Mouse (Mus musculus) myocyte (in vitro differentiated cells): ENCODE measurements around the gene Slc8a1. TPM values are rescaled to one million over a fixed set of nuclear protein-coding genes. Genes with fewer than 3 reads are reported as not detected.

Source experiments
- H3K27me3 ChIP-seq: one replicate; pipeline ENCODE4 v1.6.1; 2011; ENCODE audit not compliant: control insufficient read depth, insufficient read depth, insufficient read length
- H3K36me3 ChIP-seq: one replicate; pipeline ENCODE4 v1.6.1; 2011; ENCODE audit not compliant: control insufficient read depth, insufficient read depth
- H3K4me2 ChIP-seq: one replicate; pipeline ENCODE4 v1.6.1; 2011; ENCODE audit warnings: low read depth, control low read depth
- H3K4me3 ChIP-seq: one replicate; pipeline ENCODE4 v1.5.1; 2011; ENCODE audit warnings: mild to moderate bottlenecking, control low read depth, moderate library complexity
- H3K79me2 ChIP-seq: one replicate; pipeline ENCODE4 v1.6.1; 2011; ENCODE audit not compliant: control insufficient read depth, insufficient read depth
- H3ac ChIP-seq: one replicate; pipeline ENCODE4 v1.6.1; 2011; ENCODE audit not compliant: control insufficient read depth, insufficient read length
- CEBPB ChIP-seq: IDR thresholded peaks from 2 replicates; pipeline ENCODE4 v1.6.1; 2011; ENCODE audit warnings: mild to moderate bottlenecking, moderate library complexity; ENCODE audit not compliant: poor library complexity, insufficient read depth, severe bottlenecking
- E2F4 ChIP-seq: IDR thresholded peaks from one replicate; pipeline ENCODE4 v1.6.1; 2011; ENCODE audit warnings: mild to moderate bottlenecking, control low read depth, moderate library complexity; ENCODE audit not compliant: insufficient read depth
- MAX ChIP-seq: IDR thresholded peaks from one replicate; pipeline ENCODE4 v1.6.1; 2011; ENCODE audit warnings: low read depth, mild to moderate bottlenecking, control low read depth
- MYOD1 ChIP-seq, 3 experiments: IDR thresholded peaks; one replicate each; pipeline ENCODE4 v1.6.1; 2011; ENCODE audit warnings: control low read depth in 2 of 3, low read depth in 2 of 3, mild to moderate bottlenecking in 2 of 3, moderate library complexity in 1 of 3; ENCODE audit not compliant: insufficient read length in 2 of 3, control insufficient read depth in 1 of 3
- MYOG ChIP-seq, 3 experiments: IDR thresholded peaks; one replicate each; pipeline ENCODE4 v1.6.1; 2011; ENCODE audit warnings: control low read depth in 2 of 3, low read depth in 2 of 3, mild to moderate bottlenecking in 2 of 3; ENCODE audit not compliant: insufficient read length in 2 of 3, control insufficient read depth in 1 of 3, insufficient read depth in 1 of 3
- POLR2A ChIP-seq: IDR thresholded peaks from one replicate; pipeline ENCODE4 v1.6.1; 2011; ENCODE audit warnings: low read depth, mild to moderate bottlenecking, control low read depth, moderate library complexity; ENCODE audit not compliant: insufficient read length
- POLR2AphosphoS2 ChIP-seq: IDR thresholded peaks from one replicate; pipeline ENCODE4 v1.6.1; 2011; ENCODE audit warnings: low read depth, control low read depth; ENCODE audit not compliant: insufficient read length
- REST ChIP-seq: IDR thresholded peaks from one replicate; pipeline ENCODE4 v1.6.1; 2011; ENCODE audit warnings: mild to moderate bottlenecking, control low read depth, moderate library complexity; ENCODE audit not compliant: insufficient read depth, insufficient read length
- SRF ChIP-seq: IDR thresholded peaks from one replicate; pipeline ENCODE4 v1.6.1; 2011; ENCODE audit warnings: low read depth; ENCODE audit not compliant: control insufficient read depth, insufficient read length
- TCF12 ChIP-seq: IDR thresholded peaks from one replicate; pipeline ENCODE4 v1.6.1; 2011; ENCODE audit warnings: mild to moderate bottlenecking, control low read depth; ENCODE audit not compliant: poor library complexity, insufficient read depth, severe bottlenecking
- TCF3 ChIP-seq: IDR thresholded peaks from one replicate; pipeline ENCODE4 v1.6.1; 2011; ENCODE audit warnings: low read depth, control low read depth; ENCODE audit not compliant: insufficient read length
- USF1 ChIP-seq: IDR thresholded peaks from one replicate; pipeline ENCODE4 v1.6.1; 2011; ENCODE audit warnings: low read depth, mild to moderate bottlenecking, control low read depth, moderate library complexity
- polyA plus RNA-seq: library from polyadenylated mRNA; unstranded; fragments of >200 nt; fragmentation: generic; extraction: Trizol; gene quantifications from one replicate; pipeline ENCODE4 v1.2.1, GENCODE M21; 2012; ENCODE audit warnings: missing spikeins

Gene Slc8a1
- polyA plus RNA-seq, 1 experiment: 3.0 TPM

GRCm38 (mm10) chr17:81779883-81780282, 41.7 kb upstream of the Slc8a1 start:
- TF ChIP-seq MAX (no peak), TCF12 (no peak), CEBPB (no peak), POLR2A (no peak), POLR2AphosphoS2 (no peak), MYOG (IDR thresholded peaks at IDR 0.05; ENCODE audit: control insufficient read depth in 1 of 3, insufficient read depth in 1 of 3, insufficient read length in 2 of 3, low read depth in 2 of 3) (no peak), E2F4 (no peak), TCF3 (no peak)
- no peak overlapping the region for H3K4me2 ChIP-seq
- H3K79me2 ChIP-seq: no peaks in the 10 kb centered on the region
- no peaks in the 10 kb centered on the region for H3K27me3 ChIP-seq
- H3K4me3 ChIP-seq: no peak overlapping the region
- H3ac ChIP-seq: no peak overlapping the region
- H3K36me3 ChIP-seq: no peaks in the 10 kb centered on the region

GRCm38 (mm10) chr17:81750664-81751063, 12.5 kb upstream of the Slc8a1 start:
- no peak overlapping the region for H3ac ChIP-seq
- no peaks in the 10 kb centered on the region for H3K27me3 ChIP-seq
- H3K4me2 ChIP-seq: no peak overlapping the region
- no peak for TF ChIP-seq TCF3
- TF ChIP-seq E2F4: no peak
- TF ChIP-seq MYOD1 (IDR thresholded peaks at IDR 0.05; ENCODE audit: control insufficient read depth in 1 of 3, insufficient read length in 2 of 3, low read depth in 2 of 3): no peak
- no peak for TF ChIP-seq POLR2AphosphoS2
- TF ChIP-seq CEBPB: no peak
- no peak for TF ChIP-seq POLR2A
- TF ChIP-seq MAX: no peak
- TF ChIP-seq REST: no peak
- TF ChIP-seq SRF: no peak
- no peak for TF ChIP-seq TCF12
- TF ChIP-seq MYOG (IDR thresholded peaks at IDR 0.05; ENCODE audit: control insufficient read depth in 1 of 3, insufficient read depth in 1 of 3, insufficient read length in 2 of 3, low read depth in 2 of 3): no peak
- TF ChIP-seq USF1: no peak
- no peaks in the 10 kb centered on the region for H3K36me3 ChIP-seq
- no peaks in the 10 kb centered on the region for H3K79me2 ChIP-seq
- no peak overlapping the region for H3K4me3 ChIP-seq

- Histone ChIP-seq H3K79me2 (no peaks in the 10 kb centered on the region), H3ac (no peak overlapping the region), H3K27me3 (no peaks in the 10 kb centered on the region), H3K36me3 (no peaks in the 10 kb centered on the region), H3K4me2 (no peak overlapping the region), H3K4me3 (no peak overlapping the region)
- TF ChIP-seq MYOD1 (IDR thresholded peaks at IDR 0.05; ENCODE audit: control insufficient read depth in 1 of 3, insufficient read length in 2 of 3, low read depth in 2 of 3) (no peak), MAX (no peak), REST (no peak), SRF (no peak), TCF12 (no peak), E2F4 (no peak), TCF3 (no peak), USF1 (no peak), POLR2AphosphoS2 (no peak), MYOG (IDR thresholded peaks at IDR 0.05; ENCODE audit: control insufficient read depth in 1 of 3, insufficient read depth in 1 of 3, insufficient read length in 2 of 3, low read depth in 2 of 3) (no peak), CEBPB (no peak), POLR2A (no peak)
Measured at GRCm38 (mm10) chr17:81743034-81743433, 4.9 kb upstream of the Slc8a1 start.

- H3K36me3 ChIP-seq: no peaks in the 10 kb centered on the region
- TF ChIP-seq TCF3 (no peak), MYOD1 (IDR thresholded peaks at IDR 0.05; ENCODE audit: control insufficient read depth in 1 of 3, insufficient read length in 2 of 3, low read depth in 2 of 3) (no peak), USF1 (no peak)
- H3K4me2 ChIP-seq: no peak overlapping the region
- no peak overlapping the region for H3ac ChIP-seq
- no peaks in the 10 kb centered on the region for H3K27me3 ChIP-seq
- no peak overlapping the region for H3K4me3 ChIP-seq
- H3K79me2 ChIP-seq: no peaks in the 10 kb centered on the region
Measured at GRCm38 (mm10) chr17:81740576-81740975, 2.4 kb upstream of the Slc8a1 start.

GRCm38 (mm10) chr17:81737779-81738178, 398 bp downstream of the Slc8a1 start:
- Histone ChIP-seq H3K4me3 (no peak overlapping the region), H3K27me3 (no peaks in the 10 kb centered on the region), H3ac (no peak overlapping the region), H3K36me3 (no peaks in the 10 kb centered on the region), H3K4me2 (no peak overlapping the region), H3K79me2 (no peaks in the 10 kb centered on the region)
- TF ChIP-seq E2F4: no peak
- TF ChIP-seq USF1: no peak
- no peak for TF ChIP-seq POLR2AphosphoS2
- no peak for TF ChIP-seq MYOG (IDR thresholded peaks at IDR 0.05; ENCODE audit: control insufficient read depth in 1 of 3, insufficient read depth in 1 of 3, insufficient read length in 2 of 3, low read depth in 2 of 3)
- TF ChIP-seq POLR2A: no peak
- TF ChIP-seq MAX: no peak
- TF ChIP-seq TCF3: no peak
- TF ChIP-seq MYOD1 (IDR thresholded peaks at IDR 0.05; ENCODE audit: control insufficient read depth in 1 of 3, insufficient read length in 2 of 3, low read depth in 2 of 3): no peak
- TF ChIP-seq REST: no peak
- no peak for TF ChIP-seq SRF
- no peak for TF ChIP-seq TCF12
- no peak for TF ChIP-seq CEBPB
